Mouse (Mus musculus) spleen, postnatal 14 days (tissue): ENCODE measurements at regions not wholly inside any gene's neighbourhood (a gene's known extent, or its start where the extent isn't known, plus 50 kb on each side); places are given as distances from the start of the nearest gene placed in this dataset.

Experiments used
- DNase-seq, 2 experiments: peaks; one replicate each; pipeline ENCODE4 v3.0.0; 2021 to 2022; ENCODE audit warnings: low spot score in 2 of 2

DNA sequence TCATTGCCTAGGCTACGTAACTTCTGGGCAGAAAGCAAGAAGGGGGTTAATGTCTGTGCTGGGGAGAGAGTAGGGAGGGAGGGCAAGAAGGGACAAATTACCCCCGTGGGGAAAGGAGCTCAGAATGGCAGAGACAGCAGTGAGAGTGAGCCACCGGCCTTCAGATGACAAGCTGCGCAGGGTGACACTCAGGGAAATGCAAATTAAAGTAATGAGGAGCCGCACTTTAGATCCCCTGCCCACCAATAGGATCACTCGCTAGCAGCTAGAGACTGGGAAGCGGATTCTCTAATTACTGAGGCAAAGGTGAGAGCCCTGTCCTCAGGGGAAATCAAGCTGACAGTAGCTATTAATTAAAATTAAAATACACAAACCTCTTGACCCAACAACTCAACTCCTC lies 202.5 kb downstream of the Arhgef10l start:
- DNase-seq: no peak

DNA sequence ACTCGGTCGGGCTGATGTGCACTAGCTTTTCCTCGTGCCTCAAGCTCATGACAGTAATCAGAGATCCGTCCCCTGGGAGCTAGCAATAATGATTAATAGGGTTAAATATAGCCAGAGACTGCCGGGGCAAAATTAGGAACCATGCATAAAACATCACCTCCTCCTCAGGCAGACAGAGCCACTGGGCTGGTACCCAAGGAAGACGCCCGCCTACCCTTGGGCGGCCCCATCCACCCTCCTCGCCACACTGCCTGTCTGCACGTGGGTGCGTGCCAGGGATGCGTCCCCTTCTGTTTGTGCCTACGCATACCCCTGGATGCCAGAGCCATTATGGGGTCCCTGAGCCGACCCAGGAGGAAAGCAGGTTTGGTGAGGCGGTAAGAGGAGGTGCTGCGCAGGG lies 204.5 kb downstream of the Arhgef10l start:
- no peak for DNase-seq

- no peak for DNase-seq
These were observed 202.5 kb upstream of the Igsf21 start for GRCm38 (mm10) chr4:140449062-140449461.

GRCm38 (mm10) chr4:140446455-140446854 lies 199.9 kb upstream of the Igsf21 start:
- DNase-seq: no peak

DNA sequence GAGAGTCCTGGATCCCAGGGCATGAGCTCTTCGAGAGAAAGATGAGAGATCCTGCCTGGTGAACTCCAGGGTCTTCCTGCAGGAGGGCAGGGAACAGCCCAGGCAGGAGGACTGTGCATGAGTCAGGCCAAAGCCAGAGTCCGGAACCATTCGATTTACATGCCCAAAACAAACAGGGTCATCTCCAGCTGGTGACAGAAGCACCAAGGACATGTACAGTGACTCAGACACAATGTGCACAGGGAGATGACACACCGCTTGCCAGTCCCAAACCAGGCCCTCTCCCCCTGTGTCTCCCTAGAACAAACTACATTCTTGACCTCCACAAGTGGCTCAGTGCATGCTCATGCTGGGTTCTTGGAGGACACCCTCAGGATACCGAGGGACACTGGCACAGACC lies 199.3 kb upstream of the Igsf21 start:
- no peak for DNase-seq

GRCm38 (mm10) chr4:140443221-140443620 lies 196.6 kb upstream of the Igsf21 start:
- no peak for DNase-seq

- no peak for DNase-seq
These were observed 195.2 kb upstream of the Igsf21 start for GRCm38 (mm10) chr4:140441805-140442204.

DNA sequence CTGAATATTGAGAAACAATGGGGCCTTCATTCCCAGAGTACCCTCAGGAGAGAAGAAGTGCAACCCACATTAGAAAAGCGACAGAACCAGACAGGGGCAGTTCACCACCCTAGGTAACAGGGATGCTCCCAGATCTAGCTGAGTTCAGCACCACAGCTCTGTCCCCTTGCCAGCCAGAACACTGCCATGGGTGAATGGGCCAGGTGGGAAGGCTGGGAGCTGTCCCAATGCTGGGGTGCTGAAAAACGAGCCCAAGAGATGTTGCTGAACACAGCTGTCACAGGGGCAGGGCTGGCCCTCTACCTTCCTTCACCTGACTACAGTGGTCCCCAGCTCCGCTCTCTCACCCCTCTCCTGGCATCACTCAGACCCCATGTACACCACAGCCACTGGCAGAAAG lies 193.3 kb upstream of the Igsf21 start:
- DNase-seq: no peak

- DNase-seq: no peak
These were observed 189.4 kb upstream of the Igsf21 start for GRCm38 (mm10) chr4:140436030-140436429.

DNA sequence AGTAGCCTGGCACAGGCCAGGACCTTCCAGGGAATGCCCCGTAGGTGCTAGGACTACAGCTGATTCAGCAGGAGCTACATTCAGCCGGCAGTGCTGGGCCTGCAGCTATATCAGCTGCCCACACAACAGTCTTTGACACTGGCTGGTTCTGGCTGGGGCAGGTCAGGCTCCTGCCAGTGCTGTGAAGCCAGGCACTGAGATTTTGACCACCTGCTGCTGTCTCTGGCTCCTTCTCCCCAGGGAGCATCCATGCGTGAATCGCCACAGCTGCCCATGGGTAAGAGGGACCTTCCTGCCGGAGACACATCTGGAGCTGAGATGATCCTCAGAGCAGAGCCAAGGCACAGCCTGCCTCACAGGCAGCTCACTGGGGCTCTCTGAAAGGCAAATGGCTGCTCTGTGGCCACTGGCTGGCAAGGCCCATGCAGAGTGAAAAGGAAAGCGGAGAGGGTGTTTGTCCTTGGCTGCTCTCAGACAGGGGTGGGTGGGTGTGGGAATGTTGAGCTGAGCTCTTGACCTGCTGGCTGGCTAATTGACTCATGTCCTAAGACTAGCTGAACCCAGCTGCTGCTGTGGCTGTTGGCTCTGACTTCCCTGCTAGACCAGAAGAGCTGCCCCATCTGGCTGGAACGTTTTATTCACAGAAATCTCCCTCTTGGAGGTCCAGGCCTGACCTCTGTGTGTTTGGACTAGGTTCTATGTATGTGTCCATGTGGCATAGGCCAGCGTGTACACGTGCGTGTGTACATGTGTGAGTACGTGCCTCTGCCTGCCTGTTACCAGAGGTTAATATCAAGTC lies 187.4 kb upstream of the Igsf21 start:
- DNase-seq: no peak

GRCm38 (mm10) chr4:140432101-140432500 lies 185.5 kb upstream of the Igsf21 start:
- DNase-seq: no peak

DNA sequence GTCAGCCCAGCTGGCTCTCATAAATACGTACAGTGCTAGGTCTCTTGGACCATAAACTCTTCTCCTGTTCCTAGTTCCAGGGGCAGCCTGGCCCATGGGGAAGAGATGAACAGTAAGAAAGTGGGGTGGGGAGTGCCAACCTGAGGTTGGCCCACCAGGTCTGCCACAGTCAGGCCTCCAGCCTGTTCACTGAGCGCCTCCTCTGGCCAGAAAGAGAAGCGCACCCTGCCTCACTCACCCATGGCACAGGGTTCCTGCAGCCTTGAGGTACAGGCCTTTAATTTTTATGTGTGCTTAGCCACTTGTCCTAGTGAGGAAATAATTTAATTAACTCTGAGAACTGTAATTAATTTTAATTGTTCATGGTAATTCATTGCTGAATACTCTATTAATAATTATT lies 180.5 kb upstream of the Igsf21 start:
- no peak for DNase-seq

DNA sequence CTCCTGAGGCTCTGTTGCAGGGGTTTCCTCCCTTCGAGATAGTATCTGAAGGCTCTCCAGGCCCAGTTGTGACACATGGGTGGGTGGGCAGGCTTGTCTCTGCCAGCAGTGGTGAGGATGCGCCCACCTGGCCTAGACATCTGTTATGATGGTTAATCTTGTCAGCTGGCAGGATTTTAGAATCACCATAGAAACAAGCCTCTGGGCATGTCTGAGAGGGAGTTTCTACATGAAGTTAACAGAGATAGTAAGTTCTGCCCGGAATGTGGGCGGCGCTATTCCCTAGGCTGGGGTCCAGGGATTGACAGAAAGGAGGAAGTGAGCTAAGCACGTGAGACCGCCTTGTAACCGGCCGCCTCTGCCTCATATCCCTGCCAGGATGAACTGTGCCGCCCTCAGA lies 177.2 kb upstream of the Igsf21 start:
- no peak for DNase-seq

DNA sequence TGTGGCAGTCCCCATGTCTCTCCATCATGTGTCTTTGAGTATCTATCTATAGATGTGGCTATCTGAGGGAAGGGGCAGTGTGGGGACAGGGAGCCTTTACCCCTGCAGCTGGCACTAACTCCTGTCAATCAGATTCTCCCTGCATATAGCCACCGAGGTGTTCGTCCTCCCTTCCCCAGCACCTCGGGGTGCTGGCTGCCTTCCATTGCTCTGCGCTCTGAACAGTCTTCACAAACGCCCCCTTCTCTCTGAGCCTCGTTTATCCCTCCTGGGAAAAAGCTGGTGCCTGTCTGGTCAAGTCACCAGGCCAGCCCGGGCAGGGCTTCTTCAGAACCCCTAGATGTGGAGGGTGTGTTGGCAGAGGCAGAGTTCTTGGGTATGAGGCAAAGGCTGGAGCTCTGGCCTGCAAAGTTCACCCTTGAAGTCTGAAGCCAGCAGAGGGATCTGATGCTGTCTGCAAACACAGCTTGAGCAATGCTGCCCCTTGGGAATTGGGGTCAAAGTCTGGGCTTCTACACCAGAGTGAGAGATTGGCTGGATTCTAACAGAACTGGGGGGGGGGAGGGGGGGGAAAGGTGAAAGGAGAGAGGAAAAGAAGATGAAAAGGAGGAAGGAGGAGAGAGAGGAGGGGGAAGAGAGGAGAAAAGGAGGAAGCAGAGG lies 175.5 kb upstream of the Igsf21 start:
- no peak for DNase-seq

- no peak for DNase-seq
These were observed 173.3 kb upstream of the Igsf21 start for GRCm38 (mm10) chr4:140419720-140420412.

DNA sequence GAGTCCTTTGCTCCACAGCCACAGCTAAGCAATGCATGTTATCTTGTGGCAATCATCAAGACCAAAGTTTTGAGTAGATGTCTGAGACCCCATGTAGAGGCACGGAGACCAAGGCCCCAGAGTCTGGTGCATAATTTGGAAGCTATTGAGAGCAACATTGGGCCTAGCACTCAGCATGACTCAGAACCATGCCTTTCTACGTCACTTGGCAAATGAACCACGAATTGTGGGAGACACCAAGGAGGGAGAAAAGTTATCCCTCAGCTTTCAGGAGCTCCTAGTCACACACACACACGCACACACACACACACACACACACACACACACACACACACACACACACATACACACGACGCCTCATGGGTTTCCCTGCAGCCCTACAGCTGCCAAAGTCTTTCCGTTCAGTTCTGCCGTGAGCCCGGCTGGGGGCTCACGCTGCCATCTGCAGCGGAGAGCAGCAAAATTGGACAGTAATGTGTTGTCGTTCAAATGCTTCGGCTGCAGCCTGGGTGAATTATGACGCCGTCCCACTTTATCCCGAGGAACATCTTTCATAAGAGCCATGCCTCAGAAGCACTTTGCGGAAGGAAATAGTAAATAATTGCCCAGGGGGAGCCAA lies 165.8 kb upstream of the Igsf21 start:
- no peak for DNase-seq

GRCm38 (mm10) chr4:140408446-140408845 lies 161.9 kb upstream of the Igsf21 start:
- DNase-seq: no peak

GRCm38 (mm10) chr4:140406913-140407312 lies 160.3 kb upstream of the Igsf21 start:
- no peak for DNase-seq

GRCm38 (mm10) chr4:140405993-140406881 lies 159.7 kb upstream of the Igsf21 start:
- no peak for DNase-seq

- no peak for DNase-seq
These were observed 158.8 kb upstream of the Igsf21 start for GRCm38 (mm10) chr4:140405427-140405826.

DNA sequence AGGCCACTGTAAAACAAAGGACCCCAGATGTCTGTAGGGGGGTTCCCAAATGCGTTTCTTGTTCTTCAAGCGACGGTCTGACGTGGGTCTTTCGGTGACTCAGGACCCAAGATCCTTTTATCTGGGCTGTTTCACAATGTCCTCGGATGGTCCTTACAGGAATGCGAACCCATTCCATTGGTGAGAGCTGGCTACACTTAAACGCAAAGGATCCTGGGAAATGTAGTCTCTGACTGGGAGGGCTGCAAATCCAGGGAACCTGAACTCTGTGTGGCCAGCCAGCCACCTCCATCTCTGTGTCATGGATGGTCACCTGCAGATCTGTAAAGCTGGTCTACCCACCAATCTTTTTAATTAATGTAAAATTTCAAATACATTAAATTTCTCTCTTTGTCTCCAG lies 156.5 kb upstream of the Igsf21 start:
- no peak for DNase-seq
